Mouse (Mus musculus) kidney, embryonic 16.5 days (tissue): ENCODE data around the gene Rpl41. TPM values are rescaled to one million over a fixed set of nuclear protein-coding genes. Genes with fewer than 3 reads are reported as not detected.

Experiments used
- ATAC-seq: fragments of 200-750 bp; cut with Nextera tagmentation; 2 replicates; pipeline ENCODE4 v1.8.0; 2017; ENCODE audit warnings: moderate TSS enrichment; ENCODE audit not compliant: low FRiP score, low TSS enrichment
- H3K27ac ChIP-seq: fragments of 300-500 bp; sonication (generic); 2 replicates; pipeline ENCODE4 v1.5.1; 2014; ENCODE audit warnings: low read length
- H3K27me3 ChIP-seq: fragments of 300-500 bp; sonication (generic); 2 replicates; pipeline ENCODE4 v1.6.1; 2014; ENCODE audit warnings: low read length, control low read depth, mixed read lengths; ENCODE audit not compliant: insufficient read depth
- H3K36me3 ChIP-seq: fragments of 300-500 bp; sonication (generic); 2 replicates; pipeline ENCODE4 v1.6.1; 2014; ENCODE audit warnings: low read length, control low read depth, mixed read lengths; ENCODE audit not compliant: insufficient read depth
- H3K4me1 ChIP-seq: fragments of 300-500 bp; sonication (generic); 2 replicates; pipeline ENCODE4 v1.6.1; 2014; ENCODE audit warnings: low read length, control low read depth, mixed read lengths; ENCODE audit not compliant: insufficient read depth
- H3K4me2 ChIP-seq: fragments of 300-500 bp; sonication (generic); replicated peaks from 2 replicates; pipeline ENCODE4 v1.6.1; 2014; ENCODE audit warnings: low read depth, low read length
- H3K4me3 ChIP-seq: fragments of 300-500 bp; sonication (generic); 2 replicates; pipeline ENCODE4 v1.5.1; 2014; ENCODE audit warnings: mild to moderate bottlenecking, low read length
- H3K9ac ChIP-seq: fragments of 300-500 bp; sonication (generic); replicated peaks from 2 replicates; pipeline ENCODE4 v1.6.1; 2014; ENCODE audit warnings: low read length
- H3K9me3 ChIP-seq: fragments of 300-500 bp; sonication (generic); 2 replicates; pipeline ENCODE4 v1.6.1; 2016; ENCODE audit warnings: low read length, control low read depth
- WGBS: fragments of 180-500 bp; shearing (Covaris S2); extraction: QIAGEN DNeasy Blood & Tissue Kit; methylation state at CpG from one replicate; pipeline ENCODE4 v1.1.7; 2014; 5-methylcytosine and 5-hydroxymethylcytosine counted together
- polyA plus RNA-seq: library from polyadenylated mRNA; unstranded; fragments of >200 nt; fragmentation: Nextera tagmentation; extraction: Ambion mirVana; gene quantifications from 2 replicates; pipeline ENCODE4 v1.2.1, GENCODE M21; 2015

Gene Rpl41
- polyA plus RNA-seq, 1 experiment from 2014 or later: 3,659 TPM

- peaks cover 37% of the 10 kb centered on the region for H3K36me3 ChIP-seq
- ATAC-seq: no peak
- peak overlapping the region; percentile 91 for H3K4me3 ChIP-seq
- H3K9ac ChIP-seq: peak overlapping the region; percentile 76
- peak overlapping the region; percentile 95 for H3K27ac ChIP-seq
- H3K27me3 ChIP-seq: no peaks in the 10 kb centered on the region
- WGBS: 19% methylated on average over 7 of the region's 7 CpGs
- H3K4me1 ChIP-seq: peaks cover 6% of the 10 kb centered on the region
- no peaks in the 10 kb centered on the region for H3K9me3 ChIP-seq
- peak overlapping the region; percentile 63 for H3K4me2 ChIP-seq
These were observed 2.3 kb downstream of the Rpl41 start for GRCm38 (mm10) chr10:128546787-128547186.

DNA sequence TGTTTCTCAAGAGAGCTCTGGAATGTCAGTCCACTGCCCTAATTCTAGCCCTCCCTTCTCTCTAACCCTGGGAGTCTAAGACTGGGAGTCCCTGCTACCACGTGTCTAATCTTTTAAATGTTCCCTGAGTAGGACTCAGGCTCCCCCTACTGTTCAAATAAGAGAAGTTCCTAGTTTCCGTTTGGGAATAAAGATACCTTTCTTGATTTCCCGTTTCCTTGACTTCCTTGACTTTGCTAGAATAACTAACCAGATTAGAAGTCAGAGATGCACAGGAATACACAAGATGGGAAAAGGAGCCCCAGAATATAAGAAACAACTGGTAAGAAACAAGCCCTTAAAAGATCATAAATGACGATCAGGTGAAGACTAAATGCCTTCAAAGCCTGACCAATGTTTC lies 2.7 kb downstream of the Rpl41 start:
- peaks cover 37% of the 10 kb centered on the region for H3K36me3 ChIP-seq
- no peak for ATAC-seq
- H3K4me3 ChIP-seq: peak overlapping the region; percentile 91
- no peaks in the 10 kb centered on the region for H3K9me3 ChIP-seq
- 11% methylated on average over 4 of the region's 4 CpGs for WGBS
- H3K27ac ChIP-seq: peak overlapping the region; percentile 95
- peak overlapping the region; percentile 63 for H3K4me2 ChIP-seq
- peaks cover 6% of the 10 kb centered on the region for H3K4me1 ChIP-seq
- no peaks in the 10 kb centered on the region for H3K27me3 ChIP-seq
- peak overlapping the region; percentile 76 for H3K9ac ChIP-seq

GRCm38 (mm10) chr10:128545570-128545898 lies 3.6 kb downstream of the Rpl41 start:
- H3K9me3 ChIP-seq: no peaks in the 10 kb centered on the region
- peaks cover 37% of the 10 kb centered on the region for H3K36me3 ChIP-seq
- H3K4me2 ChIP-seq: no peak overlapping the region
- peaks cover 6% of the 10 kb centered on the region for H3K4me1 ChIP-seq
- H3K4me3 ChIP-seq: no peak overlapping the region
- 79% methylated on average over 3 of the region's 3 CpGs for WGBS
- H3K9ac ChIP-seq: no peak overlapping the region
- H3K27ac ChIP-seq: 0 out of 2 replicates have a peak overlapping the region, but pooled peaks have one; percentile 23
- H3K27me3 ChIP-seq: no peaks in the 10 kb centered on the region
- ATAC-seq: no peak

DNA sequence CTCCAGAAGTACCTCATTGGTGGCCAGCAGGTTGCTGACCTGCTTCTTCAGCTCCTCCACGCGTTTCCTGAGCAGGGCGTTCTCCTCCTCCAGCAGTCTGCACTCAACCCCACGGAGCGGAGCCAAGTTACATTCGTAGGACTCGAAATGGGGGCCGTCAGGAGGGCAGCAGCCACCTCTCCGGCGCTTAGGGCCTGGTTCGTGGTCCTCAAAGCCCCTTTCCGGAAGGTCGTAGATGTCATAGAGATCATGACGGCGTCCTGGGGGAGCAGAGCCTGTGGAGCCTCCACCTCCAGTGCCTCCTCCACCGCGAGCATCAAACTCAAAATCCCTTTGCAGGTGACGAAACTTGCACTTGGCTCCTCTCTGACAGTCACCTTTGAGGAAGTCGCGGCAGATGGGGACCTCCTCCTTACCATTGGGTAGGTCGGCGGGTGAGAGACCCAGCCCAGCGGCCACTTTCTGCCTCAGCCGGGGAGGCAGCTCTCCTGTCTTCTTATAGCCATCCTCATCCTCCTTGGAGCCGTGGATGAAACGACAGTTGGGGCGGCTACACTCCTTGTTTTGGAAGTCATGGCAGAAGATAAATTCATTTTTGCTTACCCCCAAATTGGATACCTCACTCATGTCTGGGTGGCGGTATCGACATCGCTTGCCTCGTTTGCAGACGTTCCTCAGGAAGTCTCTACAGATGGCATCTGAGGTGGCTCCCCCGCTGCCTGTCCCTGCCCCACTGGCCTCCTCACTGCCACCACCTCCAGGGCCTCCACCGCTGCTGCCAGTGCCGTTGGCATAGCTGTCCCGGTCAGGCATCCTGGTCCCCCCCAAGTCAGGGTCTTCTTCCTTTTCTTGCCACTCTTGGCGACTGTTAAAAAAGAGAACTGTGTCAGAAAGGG lies 4.2 kb downstream of the Rpl41 start:
- H3K36me3 ChIP-seq: peaks cover 37% of the 10 kb centered on the region
- WGBS: 92% methylated on average over 37 of the region's 37 CpGs

DNA sequence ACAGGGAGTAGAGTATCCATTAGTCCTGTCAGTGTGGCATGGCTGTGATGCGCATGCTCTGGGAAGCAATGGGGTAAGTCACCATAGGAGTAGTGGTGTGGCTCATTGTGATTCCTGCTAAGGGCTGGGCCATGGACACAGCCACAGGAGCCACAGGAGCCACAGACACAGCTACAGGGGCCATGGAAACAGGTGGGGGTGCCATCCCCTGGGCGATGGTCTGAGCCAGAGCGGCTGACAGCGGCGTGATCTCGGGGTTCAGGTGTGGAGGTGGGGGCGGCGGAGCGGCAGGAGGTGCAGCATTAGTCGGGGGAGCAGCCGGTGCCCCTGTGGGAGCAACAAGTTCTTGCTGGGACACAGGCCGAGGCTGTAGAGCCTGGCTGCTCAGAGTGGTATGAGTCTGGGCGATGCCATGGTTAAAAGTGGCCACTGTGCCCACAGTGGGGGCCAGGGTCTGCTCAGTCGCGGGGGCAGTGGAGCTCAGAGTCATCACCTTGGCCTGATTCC lies 4.9 kb downstream of the Rpl41 start:
- Histone ChIP-seq H3K9ac (no peak overlapping the region), H3K4me2 (no peak overlapping the region), H3K4me3 (no peak overlapping the region), H3K9me3 (no peaks in the 10 kb centered on the region), H3K27me3 (no peaks in the 10 kb centered on the region), H3K36me3 (peaks cover 37% of the 10 kb centered on the region), H3K4me1 (peaks cover 6% of the 10 kb centered on the region), H3K27ac (no peak overlapping the region)
- 95% methylated on average over 15 of the region's 15 CpGs for WGBS
- no peak for ATAC-seq

More for the DNA sequence above, 4.2 kb downstream of the Rpl41 start:
- H3K27me3 ChIP-seq: no peaks in the 10 kb centered on the region
- H3K4me3 ChIP-seq: no peak overlapping the region
- no peak overlapping the region for H3K9ac ChIP-seq
- no peak overlapping the region for H3K4me2 ChIP-seq
- H3K27ac ChIP-seq: no peak overlapping the region
- ATAC-seq: no peak
- peaks cover 6% of the 10 kb centered on the region for H3K4me1 ChIP-seq
- H3K9me3 ChIP-seq: no peaks in the 10 kb centered on the region

GRCm38 (mm10) chr10:128543100-128543499 lies 6.0 kb downstream of the Rpl41 start:
- Histone ChIP-seq H3K4me3 (no peak overlapping the region), H3K9ac (no peak overlapping the region), H3K4me1 (peaks cover 6% of the 10 kb centered on the region), H3K36me3 (peaks cover 37% of the 10 kb centered on the region), H3K27me3 (no peaks in the 10 kb centered on the region), H3K4me2 (no peak overlapping the region), H3K27ac (no peak overlapping the region), H3K9me3 (no peaks in the 10 kb centered on the region)
- no peak for ATAC-seq
- WGBS: 65% methylated on average over 2 of the region's 2 CpGs

GRCm38 (mm10) chr10:128538340-128538870 lies 10.7 kb downstream of the Rpl41 start:
- Histone ChIP-seq H3K4me1 (peaks cover 3% of the 10 kb centered on the region; the same call in 1 of the 2 replicates), H3K4me2 (no peak overlapping the region), H3K36me3 (peaks cover 13% of the 10 kb centered on the region), H3K27me3 (no peaks in the 10 kb centered on the region), H3K9me3 (no peaks in the 10 kb centered on the region), H3K9ac (no peak overlapping the region), H3K27ac (no peak overlapping the region), H3K4me3 (no peak overlapping the region)
- WGBS: 83% methylated on average over 1 of the region's 1 CpGs
- no peak for ATAC-seq

DNA sequence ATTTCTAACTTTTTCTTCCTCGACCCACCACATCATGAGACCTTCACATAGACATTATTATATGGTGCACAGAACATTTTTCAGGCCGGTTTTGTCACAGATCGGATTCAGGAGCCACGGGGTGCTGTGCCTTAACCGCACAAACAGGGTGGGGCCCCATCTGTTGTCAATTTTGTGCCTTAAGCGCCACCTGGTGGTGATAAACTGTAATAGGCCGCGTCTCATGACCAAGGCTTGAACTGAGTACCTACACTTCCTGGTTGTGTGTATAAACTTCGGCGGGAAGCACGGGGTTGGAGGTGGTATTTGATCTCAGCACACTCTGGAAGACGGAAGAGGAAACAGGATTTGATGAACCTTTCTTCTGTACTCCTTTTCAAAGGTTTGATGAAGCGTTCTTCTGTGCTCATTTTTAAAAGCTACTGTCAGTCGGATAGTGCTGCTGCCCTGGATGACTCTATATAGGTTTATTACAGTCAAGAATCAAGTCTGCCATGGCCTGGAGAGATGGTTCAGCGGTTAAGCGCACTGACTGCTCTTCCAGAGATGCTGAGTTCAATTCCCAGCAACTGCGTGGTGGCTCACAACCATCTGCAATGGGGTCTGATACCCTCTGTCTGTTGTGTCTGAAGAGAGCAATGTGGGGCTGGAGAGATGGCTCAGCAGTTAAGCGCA lies 12.7 kb downstream of the Rpl41 start:
- H3K36me3 ChIP-seq: no peaks in the 10 kb centered on the region
- H3K27me3 ChIP-seq: no peaks in the 10 kb centered on the region
- H3K9me3 ChIP-seq: no peaks in the 10 kb centered on the region
- H3K4me1 ChIP-seq: peaks cover 3% of the 10 kb centered on the region; the same call in 1 of the 2 replicates
- peak overlapping the region; percentile 33 for H3K4me3 ChIP-seq
- peak overlapping the region; percentile 54 for H3K9ac ChIP-seq
- peak overlapping the region; percentile 7 for H3K27ac ChIP-seq
- ATAC-seq: peak; percentile 94
- WGBS: 13% methylated on average over 18 of the region's 18 CpGs
- H3K4me2 ChIP-seq: peak overlapping the region; percentile 44

- no peaks in the 10 kb centered on the region for H3K36me3 ChIP-seq
- H3K4me1 ChIP-seq: peaks cover 3% of the 10 kb centered on the region; the same call in 1 of the 2 replicates
- H3K4me3 ChIP-seq: peak overlapping the region; percentile 33
- no peaks in the 10 kb centered on the region for H3K9me3 ChIP-seq
- H3K27me3 ChIP-seq: no peaks in the 10 kb centered on the region
- peak overlapping the region; percentile 47 for H3K9ac ChIP-seq
- no peak; the same call in 1 of the 2 replicates for ATAC-seq
- peak overlapping the region; percentile 7; the same call in 1 of the 2 replicates for H3K27ac ChIP-seq
- WGBS: 68% methylated on average over 4 of the region's 4 CpGs
- H3K4me2 ChIP-seq: peak overlapping the region; percentile 44
These were observed 13.4 kb downstream of the Rpl41 start for GRCm38 (mm10) chr10:128535624-128536265.
